Comparison of ENCODE assay signal across 8 mouse cellular contexts in genomic region chr2:25582466-25583119, GRCm38 (mm10). TPM values are rescaled to one million over a fixed set of nuclear protein-coding genes. Genes with fewer than 3 reads are reported as not detected.
DNase-seq lines count a peak whose midpoint lies in the region; ATAC-seq and TF ChIP-seq lines count a peak whose summit lies in the region.
"Had no signal": no experiment of that assay in that cellular context is flagged by ENCODE, and none has a peak within 500 bp of the region (broad histone marks: within the 10 kb centered on the region; RNA-seq: fewer than 3 reads in every experiment).

No protein-coding gene starts in this region.

- no peak overlapping the region for H3K27ac ChIP-seq in lung, embryonic 14.5 days (ENCODE audit: low read depth)
- H3K27ac ChIP-seq: liver, embryonic 14.5 days had no signal

- no peak overlapping the region for H3K4me3 ChIP-seq in lung, embryonic 14.5 days (ENCODE audit: low read depth, low read length)

- peaks cover 3% of the 10 kb centered on the region; the same call in 1 of the 2 replicates for H3K4me1 ChIP-seq in lung, embryonic 14.5 days (ENCODE audit: insufficient read depth)

- intact Hi-C loops in left cerebral cortex, postnatal 14 days (cut with DNase I), result no loop called here

- H3K9me3 ChIP-seq in lung, embryonic 14.5 days (ENCODE audit: low read depth, low read length), result no peaks in the 10 kb centered on the region

- DNase-seq in lung, embryonic 14.5 days, result peak; percentile 62
- no peak for DNase-seq in lung, postnatal 4 days
- DNase-seq in cerebellum, adult 8-10 months, result peak; percentile 68
- DNase-seq in left cerebral cortex, postnatal 14 days (ENCODE audit: low spot score in 2 of 2), result peak; percentile 90 to 94
- peak; percentile 90 for DNase-seq in right cerebral cortex, adult 18-20 months
- no peak for DNase-seq in thymus, postnatal 14 days

- H3K27me3 ChIP-seq in lung, embryonic 14.5 days (ENCODE audit: insufficient read depth, low read length), result peaks cover 38% of the 10 kb centered on the region

- no peak overlapping the region for H3K9ac ChIP-seq in lung, embryonic 14.5 days
- H3K9ac ChIP-seq: liver, embryonic 14.5 days had no signal

- peaks cover 46% of the 10 kb centered on the region for H3K36me3 ChIP-seq in lung, embryonic 14.5 days (ENCODE audit: insufficient read depth)

- H3K4me2 ChIP-seq in lung, embryonic 14.5 days, result no peak overlapping the region

- TF ChIP-seq CTCF in lung, embryonic 14.5 days (IDR thresholded peaks at IDR 0.05; ENCODE audit: low read depth), result no peak

- WGBS in lung, embryonic 14.5 days, result 44% methylated on average over 12 of the region's 12 CpGs

- no peak for ATAC-seq in lung, embryonic 14.5 days (ENCODE audit: insufficient read depth)
- peak; percentile 48 for ATAC-seq in frontal cortex, adult (ENCODE audit: low TSS enrichment)

RNA-seq across cellular contexts. Expression of gene Ajm1, which starts 1.0 kb away (rescaled TPM):
- polyA plus RNA-seq in lung, embryonic 14.5 days (2014; fragmentation: Nextera tagmentation; extraction: Ambion mirVana), result 0.37 TPM in 1 of 2 replicates, not detected in the other
- total RNA-seq in left cerebral cortex, postnatal 14 days (2021), result 100 to 1,000 TPM; 123 to 129 TPM

RNA-seq across cellular contexts. Expression of gene Phpt1, which starts 7.6 kb away (rescaled TPM):
- 183 and 197 TPM in 2 replicates for polyA plus RNA-seq in lung, embryonic 14.5 days (2014; fragmentation: Nextera tagmentation; extraction: Ambion mirVana)
- total RNA-seq in left cerebral cortex, postnatal 14 days (2021), result 100 to 1,000 TPM in 1 of 2 experiments, 10 to 100 TPM in 1; 93.5 to 105 TPM

RNA-seq across cellular contexts. Expression of gene Mamdc4, which starts 7.9 kb away (rescaled TPM):
- polyA plus RNA-seq in lung, embryonic 14.5 days (2014; fragmentation: Nextera tagmentation; extraction: Ambion mirVana), result 2.2 and 4.1 TPM in 2 replicates
- 1 to 10 TPM; 1.8 to 2.1 TPM for total RNA-seq in left cerebral cortex, postnatal 14 days (2021)

RNA-seq across cellular contexts. Expression of gene Edf1, which starts 24.9 kb away (rescaled TPM):
- 282 and 295 TPM in 2 replicates for polyA plus RNA-seq in lung, embryonic 14.5 days (2014; fragmentation: Nextera tagmentation; extraction: Ambion mirVana)
- total RNA-seq in left cerebral cortex, postnatal 14 days (2021), result 100 to 1,000 TPM; 190 to 202 TPM

RNA-seq across cellular contexts. Expression of gene Rabl6, which starts 25.7 kb away (rescaled TPM):
- polyA plus RNA-seq in lung, embryonic 14.5 days (2014; fragmentation: Nextera tagmentation; extraction: Ambion mirVana), result 75.5 and 85.7 TPM in 2 replicates
- 100 to 1,000 TPM; 117 to 118 TPM for total RNA-seq in left cerebral cortex, postnatal 14 days (2021)

Comparison
In these comparisons a context has a peak if more than half of its experiments do, and no peak if none do; other contexts are left out.
1. DNase-seq: peak in lung, embryonic 14.5 days (single experiment), cerebellum, adult 8-10 months (single experiment), left cerebral cortex, postnatal 14 days (2 of 2) and right cerebral cortex, adult 18-20 months (single experiment); none in lung, postnatal 4 days (0 of 2) and thymus, postnatal 14 days (single experiment).